Mouse (Mus musculus): ENCODE measurements around the gene Theg. TPM values are rescaled to one million over a fixed set of nuclear protein-coding genes. Genes with fewer than 3 reads are reported as not detected.

Theg gene
- total RNA-seq, 2 experiments from 2014 or later: 0.60 TPM; not detected in 1

DNA sequence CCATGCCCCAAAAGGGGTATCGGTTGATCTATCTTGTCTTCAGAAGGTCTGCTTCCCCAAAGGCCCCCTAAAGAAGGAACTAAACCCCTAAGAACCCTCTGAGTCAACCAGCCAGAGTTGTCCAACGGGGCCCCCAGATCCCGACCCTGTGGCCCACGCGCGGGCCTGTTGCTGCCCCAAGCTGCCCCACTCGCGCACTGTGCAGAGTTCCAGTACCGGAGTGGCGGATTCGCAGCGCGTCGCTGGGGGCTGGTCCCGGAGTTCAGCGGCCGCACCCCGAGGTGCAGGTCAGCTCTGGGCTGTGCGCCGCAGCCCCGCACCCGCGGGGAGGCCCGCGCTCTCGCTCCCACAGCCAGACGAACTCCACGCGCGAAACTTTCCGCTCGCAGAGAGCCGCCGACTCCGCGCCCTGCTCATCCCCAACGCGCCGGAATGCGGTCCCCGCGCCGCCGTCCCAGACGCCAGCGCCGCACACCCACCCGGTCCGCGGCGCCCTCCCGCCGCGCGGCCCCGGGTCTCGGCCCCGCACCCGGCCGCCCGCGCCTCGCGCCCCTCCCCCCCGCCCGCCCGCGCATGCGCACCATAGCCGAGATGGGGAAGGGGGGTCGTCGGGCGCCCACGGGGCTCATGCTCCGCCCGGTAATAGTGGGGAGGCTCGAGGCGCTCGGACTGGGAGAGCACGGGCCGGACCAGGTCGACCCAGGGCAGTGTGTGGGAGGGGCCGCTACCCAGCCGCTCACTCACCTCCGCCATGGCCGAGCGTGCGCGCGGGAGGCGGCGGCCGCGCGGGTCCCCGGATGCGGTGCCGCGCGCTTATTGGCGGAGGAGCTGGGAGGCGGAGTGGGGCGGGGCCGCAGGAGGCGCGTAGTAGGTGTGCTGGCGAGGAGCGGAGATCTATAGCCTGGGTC, 32.5 kb downstream of the Theg start, which contains the start of gene Mier2:
TSS of gene Mier2 (minus strand) at position 870 of the 908 bp plus-strand sequence.
- DNase-seq: peak; percentile 85

DNA sequence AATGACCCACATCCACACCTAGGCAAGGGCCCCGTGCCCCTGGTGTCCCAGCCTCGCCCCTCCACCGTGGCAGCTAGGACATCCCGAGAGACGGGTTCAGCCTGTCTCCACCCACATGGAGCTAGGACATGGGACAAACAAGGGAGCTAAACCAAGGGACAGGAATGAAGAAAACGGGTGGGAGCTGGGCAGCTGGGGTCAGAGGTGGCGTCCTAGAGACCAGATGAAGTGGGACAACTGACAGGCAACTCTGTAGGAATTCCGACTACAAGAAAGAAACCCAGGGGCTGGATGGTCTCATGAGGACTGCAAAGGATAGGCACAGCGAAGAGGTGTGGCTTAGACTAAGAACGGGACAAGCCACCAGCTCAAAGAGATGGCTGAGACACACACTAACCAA, 33.4 kb downstream of the Theg start:
- DNase-seq: no peak

DNA sequence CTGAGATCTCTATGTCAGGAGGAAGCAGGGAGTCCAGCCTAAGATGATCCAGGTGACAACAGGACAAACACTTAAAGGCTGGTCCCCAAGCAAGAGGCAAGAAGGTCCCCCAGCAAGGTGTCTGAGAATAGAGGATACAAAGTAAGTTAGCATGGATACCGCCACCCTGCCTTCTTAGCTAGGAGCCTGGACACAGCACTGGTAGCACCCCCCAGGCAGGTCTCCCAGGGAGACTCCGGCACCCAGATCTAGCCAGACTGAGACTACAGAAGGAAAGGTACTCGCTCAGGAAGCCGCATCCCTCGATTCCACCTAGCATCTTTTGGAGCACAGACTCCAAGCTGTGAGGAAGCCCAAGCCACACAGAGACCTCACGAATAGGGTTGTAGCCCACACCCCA, 34.0 kb downstream of the Theg start:
- DNase-seq: no peak

DNA sequence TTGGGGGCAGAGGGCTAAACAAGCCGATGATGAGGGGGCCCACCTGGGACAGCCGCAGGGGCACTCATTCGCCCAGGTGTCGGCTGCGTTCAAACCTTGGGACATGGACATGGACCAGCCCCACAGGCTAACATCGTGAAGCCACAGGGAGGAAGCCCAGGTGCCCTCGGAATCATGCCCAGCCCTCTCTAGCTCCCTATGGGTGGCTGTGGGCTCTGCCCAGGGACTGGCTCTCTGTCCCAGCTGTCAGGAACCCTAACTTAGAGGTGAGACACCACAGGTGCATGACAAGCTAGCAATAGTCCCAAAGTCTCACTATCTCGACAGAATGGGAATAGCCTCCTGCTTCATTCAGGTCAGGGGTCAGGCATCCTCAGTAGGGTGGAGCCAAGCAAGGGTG, 34.6 kb downstream of the Theg start:
- DNase-seq: no peak

DNA sequence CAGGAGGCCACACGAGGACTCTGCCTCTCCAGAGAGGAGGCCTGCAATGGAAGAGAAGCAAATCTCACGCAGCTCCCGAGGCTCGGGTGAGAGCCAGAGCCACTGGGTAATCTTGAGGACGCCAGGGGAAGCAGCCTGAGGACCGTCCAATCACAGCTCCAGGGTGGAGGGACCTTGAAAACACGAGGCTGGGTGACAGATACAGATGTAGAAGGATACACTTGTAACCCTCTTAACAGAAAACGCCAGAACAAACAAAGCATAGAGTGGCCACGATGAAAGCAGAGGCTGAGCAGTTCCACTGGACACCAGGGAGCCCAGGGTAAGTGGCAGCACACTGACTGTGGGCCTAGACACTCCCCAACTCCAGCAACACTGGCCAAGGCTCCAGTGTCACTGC, 36.8 kb downstream of the Theg start:
- DNase-seq: no peak

DNA sequence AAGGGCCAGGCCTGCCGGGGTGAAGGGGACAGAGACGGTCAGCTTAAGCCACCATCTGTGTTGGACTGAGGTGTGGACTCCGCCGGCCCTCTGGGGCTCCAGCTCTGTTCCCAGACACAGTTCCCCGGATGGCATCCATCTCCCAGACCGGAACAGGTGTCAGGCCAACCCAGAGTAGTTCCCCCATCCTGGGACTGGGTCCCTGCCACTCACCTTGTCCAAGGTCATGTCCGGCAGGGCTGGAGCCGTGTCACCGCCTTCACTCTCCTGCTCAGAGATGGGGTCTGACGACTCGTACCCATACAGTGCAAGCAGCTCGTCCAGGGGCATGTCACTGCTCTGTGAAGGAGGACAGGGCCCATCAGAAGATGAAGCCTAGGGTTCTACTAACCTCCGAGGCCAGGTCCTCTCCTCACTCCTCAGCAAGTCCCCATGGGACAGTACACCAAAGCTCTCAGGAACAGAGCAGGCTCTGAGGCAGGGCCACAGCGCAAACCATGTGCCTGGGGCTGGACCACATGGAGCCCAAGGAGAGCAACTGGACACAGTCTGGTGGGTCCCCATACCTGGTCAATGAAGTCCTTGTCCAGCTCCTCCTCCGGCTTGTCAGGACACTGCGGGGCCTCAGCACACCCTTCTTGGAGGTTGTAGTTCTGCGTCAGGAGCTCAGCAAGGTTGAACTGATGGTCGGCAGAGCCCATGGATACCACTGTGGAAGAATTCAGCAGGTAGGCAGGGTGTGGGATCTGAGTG, 38.0 kb downstream of the Theg start:
- DNase-seq: no peak

DNA sequence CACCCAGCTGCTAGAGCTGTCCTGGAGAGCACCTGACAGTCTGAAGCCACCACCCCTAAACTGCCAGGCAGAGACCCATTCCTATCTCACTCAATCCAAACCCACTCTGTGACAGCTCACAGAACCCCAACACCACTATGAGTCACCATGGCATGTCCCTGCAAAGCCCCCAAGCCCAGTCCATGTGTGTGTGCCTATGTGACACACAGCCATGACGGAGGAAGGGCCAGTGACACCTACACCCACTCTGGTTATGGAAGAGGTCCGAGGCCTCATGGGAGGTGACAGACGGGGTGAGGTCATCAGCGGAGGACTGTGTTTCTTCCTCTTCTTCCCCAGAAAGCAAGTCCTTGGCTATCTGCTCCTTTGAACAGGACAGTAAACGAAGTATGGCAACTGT, 38.6 kb downstream of the Theg start:
- DNase-seq: no peak

DNA sequence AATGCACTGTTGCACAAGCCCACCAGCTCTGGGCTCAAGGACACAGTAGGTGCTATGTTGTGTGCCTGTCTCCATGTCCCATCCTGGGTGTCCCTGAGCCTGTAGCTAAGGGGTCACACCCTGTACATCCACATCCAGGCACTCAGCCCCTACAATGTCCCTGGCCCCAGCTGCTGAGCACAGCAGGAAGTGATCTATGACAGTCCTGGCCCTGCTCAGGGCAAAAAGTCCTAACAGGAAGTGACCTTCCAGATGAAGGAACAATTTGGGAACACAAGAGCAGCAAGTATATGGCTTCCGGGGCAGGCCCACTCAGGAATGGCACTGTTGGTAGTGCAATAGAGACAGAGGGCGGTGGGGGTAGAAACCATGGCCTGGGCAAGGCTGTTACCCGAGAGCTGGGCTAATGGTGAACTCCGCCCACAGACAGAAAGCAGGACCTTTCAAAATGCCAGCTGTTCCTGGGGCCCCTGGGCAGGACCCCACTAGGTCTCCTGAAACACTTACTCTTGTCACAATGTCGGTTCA, 39.9 kb downstream of the Theg start:
- DNase-seq: no peak

DNA sequence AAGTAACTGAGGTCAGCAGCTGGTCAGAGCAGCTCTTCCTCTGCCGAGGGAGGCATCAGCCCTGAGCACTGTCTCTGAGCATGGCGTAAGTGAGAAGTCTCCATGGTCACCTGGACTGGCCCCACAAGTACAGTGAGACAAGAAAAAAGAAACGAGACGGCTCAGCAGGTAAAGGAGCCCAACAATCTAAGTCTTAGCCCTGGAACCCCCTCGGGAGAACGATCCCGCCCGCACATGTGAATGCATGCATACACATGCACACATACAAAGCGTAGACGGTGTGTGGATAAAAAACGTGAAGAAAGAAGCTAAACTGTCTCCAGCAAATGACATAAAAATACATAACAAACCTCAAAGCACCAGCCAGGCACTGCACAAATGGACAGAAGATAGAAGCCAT, 40.6 kb downstream of the Theg start:
- no peak for DNase-seq

DNA sequence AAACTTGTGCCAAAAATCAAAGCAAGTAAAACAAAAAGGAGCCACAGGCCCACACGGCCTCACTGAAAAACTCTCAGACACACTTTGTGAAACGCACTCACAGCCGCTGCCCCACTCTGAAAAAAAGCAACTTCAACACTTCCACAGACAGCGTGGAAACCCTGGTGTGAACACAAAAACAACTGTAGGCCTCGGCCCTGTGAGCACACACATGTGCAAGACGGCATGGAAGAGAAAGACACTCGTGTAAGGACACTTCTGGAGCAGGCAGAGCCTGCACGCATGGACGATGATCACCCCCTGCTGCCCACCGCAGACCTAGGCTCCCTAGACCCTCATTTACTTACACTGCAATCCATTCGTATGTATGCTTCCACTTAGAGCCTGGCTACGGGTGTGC, 41.2 kb downstream of the Theg start:
- DNase-seq: no peak

DNA sequence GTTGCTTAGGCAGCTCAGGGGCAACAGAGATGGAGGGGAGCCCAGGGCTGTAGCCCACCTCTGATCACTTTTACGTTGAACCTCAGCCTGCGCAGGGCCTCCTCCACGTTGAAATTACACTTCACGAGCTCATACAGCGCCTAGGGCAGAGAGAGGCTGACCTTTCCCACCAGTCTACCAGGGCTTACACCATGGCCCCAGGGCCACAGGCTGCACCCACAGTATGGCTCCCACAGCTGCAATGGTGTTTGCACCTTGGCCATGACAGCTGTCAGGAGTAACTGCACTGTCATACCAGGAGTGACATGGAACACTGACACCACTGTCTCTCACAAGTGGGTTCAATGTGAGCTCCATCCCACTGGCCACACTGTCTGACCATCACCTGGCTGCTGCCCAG, 42.5 kb downstream of the Theg start:
- DNase-seq: no peak

DNA sequence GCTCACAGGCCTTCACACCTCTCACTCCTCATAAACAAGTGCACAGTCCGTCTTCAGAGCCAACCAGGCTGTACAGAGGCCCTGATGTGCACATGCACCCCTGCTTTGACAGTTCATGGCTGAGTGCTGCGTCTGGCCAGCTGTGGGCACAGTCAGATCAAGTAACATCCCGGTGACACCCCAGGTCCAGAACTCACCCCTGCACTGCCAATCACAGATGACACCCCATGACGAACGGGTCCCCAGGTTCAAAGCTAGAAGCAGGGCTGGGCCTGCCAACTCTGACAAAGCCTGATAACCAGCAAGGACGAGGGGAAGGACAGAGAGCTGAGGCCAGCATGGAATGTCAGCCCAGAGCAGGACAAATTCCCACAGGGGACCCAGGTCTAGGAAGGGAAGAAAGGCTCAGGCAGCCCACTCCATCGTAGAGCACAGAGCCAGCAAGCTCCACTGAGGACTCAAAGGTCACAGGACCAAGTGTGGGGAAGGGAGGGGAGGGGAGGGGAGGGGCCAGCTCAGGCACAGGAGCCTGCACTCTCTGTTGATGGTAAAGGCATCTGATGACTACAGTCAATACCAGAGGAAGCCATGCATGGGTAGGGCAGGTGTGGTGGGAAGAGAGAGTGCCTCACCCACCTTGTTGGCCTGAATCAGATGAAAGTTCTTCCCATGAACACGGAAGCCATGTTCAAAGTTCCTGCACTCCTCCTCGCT, 43.1 kb downstream of the Theg start:
- no peak for DNase-seq

DNA sequence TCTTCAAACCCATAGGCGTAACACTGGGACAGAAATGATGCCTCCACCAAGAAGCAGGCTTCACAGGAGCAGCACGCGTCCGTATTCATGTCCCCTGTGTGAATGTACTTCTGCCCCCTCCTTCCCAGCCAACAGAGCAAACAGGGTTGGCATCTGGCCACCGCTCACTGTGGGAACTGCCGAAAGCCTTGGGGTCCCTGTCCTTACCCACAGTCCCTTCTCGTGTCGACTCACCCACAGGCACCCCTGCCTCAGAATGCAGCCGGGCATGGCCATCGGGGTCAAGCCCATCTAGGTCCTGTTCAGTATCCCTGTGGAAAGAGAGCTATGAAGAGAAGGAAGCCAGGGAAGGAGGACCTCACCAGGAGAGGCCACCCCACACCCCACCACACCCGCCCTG, 45.0 kb downstream of the Theg start:
- no peak for DNase-seq

DNA sequence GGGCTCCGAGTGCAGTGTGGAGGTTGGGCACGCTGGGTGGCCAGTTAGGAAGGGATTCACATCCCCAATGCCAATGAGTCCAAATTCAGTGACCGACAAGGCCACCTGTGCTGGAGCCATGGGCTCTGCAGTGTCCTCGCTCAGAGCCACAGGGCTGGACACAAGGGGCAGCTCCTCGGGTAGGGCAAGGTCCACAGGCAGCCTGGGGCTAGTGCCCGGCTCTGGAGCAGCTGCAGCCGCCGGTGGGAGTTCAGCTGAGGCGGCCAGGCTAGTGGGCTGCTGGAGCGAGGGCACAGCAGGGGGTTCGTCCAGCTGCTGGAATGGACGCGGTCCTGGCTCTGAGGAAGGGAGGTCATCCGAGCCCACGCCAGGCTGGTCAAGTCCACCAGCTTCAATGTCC, 45.6 kb downstream of the Theg start:
- DNase-seq: no peak

DNA sequence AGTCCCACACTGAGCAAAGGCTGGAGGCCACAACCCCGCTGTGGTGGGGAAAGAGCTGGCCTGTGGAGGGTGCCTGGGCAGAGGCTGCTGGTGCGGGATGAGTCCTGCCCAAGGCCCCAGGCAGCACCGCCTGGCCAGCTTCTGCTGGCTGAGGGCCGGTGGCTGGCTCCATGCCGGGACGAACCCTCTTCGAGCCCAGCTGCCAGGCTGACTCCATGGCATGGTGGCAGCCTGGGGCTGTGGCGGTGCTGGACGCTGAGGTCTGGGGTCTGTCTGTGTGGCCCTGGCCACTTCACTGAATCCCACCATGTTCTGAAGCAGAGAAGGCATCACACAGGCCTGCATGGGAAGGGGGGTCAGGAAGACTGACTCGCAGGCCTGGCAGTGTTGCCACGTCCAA, 46.4 kb downstream of the Theg start:
- no peak for DNase-seq

DNA sequence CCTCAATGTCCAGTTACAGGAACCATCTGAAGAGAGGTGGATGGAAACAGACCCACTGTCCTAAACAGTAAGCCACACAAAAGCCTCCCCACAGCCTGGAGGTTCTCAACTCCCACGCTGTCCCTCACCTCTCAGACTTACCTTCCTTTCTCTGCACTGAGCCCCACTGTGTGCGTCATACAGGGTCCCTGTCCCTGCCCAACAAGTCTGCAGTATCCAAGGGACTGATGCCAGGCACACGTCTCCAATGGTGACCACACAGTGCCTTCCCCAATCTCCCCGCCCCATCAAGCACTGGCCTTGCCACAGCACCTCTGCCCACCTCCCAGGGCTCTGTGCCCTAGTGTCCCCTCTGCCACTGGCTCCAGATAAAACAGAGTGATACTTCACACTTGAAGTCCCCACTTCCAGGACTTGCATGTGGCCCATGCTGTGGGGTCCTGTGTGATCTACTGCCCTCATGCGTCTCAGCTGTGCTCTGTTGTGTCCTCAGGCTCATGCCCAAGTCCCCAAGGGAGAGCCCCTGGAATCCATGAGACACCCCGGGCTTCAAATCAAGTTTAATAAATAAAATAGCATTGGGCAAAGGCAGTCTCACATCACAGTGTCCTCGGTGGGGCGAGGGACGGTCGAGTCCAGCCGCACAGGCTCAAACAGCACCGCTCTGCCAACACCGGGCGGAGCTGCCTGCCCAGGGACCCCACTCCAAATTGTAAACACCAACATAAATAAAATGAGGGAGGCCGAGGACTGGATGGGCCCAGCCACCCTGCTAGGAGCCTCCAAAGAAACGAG, 47.2 kb downstream of the Theg start:
- DNase-seq: no peak

DNA sequence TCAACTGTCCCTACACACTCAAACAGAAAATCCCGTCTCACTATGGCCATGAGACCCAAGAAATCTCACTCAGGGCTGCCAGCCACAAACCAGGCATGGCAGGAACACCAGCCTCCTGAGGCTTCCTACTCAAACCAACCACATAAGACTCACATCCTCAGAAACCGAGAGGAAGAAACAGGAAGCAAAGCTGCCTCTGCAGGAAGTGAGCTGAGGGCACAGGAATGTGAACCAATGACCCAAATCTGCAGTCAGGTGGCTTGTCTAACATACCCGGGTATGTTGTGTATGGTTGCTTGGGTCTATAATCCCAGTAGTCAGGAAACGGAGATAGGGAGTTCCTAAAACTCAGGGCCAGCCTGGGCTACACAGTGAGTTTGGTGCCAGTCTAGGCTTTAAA, 48.3 kb downstream of the Theg start:
- DNase-seq: no peak

DNA sequence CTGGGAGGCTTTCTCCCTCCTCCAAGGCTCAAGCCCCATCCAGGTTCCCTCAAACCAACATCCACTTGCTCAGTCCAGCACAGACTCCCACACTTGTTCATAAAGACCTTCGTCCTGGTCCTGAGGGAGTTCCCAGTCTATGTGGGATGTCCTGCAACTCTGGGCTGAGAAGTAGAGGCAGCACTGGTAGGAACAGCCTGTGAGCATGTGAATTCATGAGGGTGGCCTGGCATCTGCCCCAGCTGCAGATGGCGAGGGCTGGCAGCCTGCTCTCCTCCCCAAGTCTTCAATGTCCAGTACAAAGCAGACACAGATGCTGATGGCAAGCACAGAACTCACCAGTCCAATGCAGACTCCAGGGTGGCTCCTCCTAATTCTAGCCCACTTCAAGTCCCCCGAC, 48.8 kb downstream of the Theg start:
- no peak for DNase-seq

DNA sequence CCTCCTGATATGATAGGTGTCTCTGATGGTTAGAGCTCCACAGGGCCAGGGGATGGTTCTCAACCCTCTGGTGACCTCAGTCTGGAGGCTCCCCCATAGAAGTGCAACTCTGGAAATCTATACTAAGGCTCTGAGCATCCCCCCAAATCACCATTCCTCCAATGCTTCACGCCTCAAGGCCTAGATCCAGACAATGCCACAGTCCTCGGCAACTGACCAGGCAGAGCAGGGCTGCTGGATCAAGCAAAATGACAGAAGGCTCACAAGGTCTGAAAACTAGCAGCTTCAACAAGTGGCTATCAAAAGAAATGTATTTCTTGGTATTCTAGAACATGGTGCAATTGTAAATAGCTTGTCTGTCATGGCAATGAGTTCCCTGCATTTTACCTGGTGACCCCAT, 49.4 kb downstream of the Theg start:
- no peak for DNase-seq

DNA sequence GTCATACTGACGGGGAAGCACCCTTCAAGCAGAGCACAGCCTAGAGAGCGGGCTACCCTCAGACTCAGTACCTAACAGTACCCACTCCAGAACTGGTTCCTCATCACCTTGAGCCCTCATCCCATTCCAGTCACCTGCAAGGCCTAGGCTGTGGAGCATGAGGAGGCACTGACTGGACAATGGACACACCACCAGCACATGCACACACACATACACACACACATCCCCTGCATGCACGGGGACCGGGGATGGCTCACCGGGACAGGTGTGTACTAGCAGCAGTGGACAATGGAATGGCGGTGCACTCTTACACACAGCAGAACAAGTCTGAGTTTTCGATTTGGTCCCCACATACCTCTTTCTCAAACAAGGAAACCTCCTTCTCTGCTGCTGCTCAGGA, 49.9 kb downstream of the Theg start:
- no peak for DNase-seq

DNA sequence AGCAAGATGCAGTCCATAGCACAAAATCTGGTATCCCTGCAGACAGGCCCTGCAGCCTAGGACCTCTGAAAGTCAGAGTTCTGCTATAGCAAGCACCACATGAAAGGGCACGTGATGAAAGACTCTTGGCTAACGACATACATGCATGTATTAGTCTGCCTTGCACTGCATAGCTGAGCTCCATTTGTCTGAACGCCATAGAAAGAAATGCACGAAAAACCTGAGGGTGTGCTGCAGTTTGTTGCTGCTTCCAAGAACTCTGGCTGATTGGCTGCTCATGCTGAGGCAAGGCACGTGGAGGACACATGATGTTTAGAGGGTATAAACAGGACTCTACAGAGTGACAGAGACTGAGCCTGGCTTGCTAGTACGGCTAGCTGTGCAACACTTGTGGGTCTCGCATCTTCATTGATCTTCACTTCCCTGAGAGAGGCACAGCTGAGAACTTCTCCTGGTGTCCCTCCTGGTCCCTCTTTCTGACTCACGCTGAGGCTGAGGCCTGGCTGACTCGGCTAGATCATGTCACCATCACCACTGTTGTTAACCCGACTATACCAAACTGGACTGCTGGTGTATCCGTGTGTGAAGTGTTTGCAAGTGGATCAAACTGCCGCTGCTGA, 50.6 kb downstream of the Theg start:
- no peak for DNase-seq

DNA sequence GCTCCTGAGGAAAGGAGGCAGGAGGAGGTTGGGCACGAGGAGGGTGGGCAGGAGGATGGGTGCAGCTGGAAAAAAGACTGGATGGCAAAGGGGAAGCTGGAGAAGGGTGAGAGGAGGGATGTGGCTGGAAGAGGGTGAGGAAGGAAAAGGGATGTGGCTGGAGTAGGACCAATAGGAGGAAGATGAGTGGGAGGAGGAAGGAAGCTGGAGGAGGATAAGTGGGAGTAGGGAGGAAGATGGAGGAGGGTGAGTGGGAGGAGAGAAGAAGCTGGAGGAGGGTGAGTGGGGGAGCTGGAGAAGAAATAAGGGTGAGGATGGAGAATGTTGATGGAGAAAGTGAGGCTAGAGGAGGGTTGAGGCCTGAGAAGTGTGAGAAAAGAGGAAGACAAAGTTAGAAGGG, 51.7 kb downstream of the Theg start:
- DNase-seq: no peak
